Mouse (Mus musculus) midbrain, embryonic 14.5 days (tissue): ENCODE measurements around the gene 1810062G17Rik. TPM values are rescaled to one million over a fixed set of nuclear protein-coding genes. Genes with fewer than 3 reads are reported as not detected.

ENCODE experiments used
- ATAC-seq: fragments of 200-750 bp; cut with Nextera tagmentation; 2 replicates; pipeline ENCODE4 v1.8.0; 2017; ENCODE audit warnings: moderate number of reproducible peaks, moderate library complexity; ENCODE audit not compliant: low FRiP score, low TSS enrichment
- DNase-seq: peaks from one replicate; pipeline ENCODE4 v3.0.0-alpha.2; 2015
- H3K27ac ChIP-seq: fragments of 300-500 bp; sonication (generic); replicated peaks from 2 replicates; pipeline ENCODE4 v1.5.1; 2014; ENCODE audit warnings: mild to moderate bottlenecking, low read depth, low read length, moderate library complexity
- H3K27me3 ChIP-seq: fragments of 300-500 bp; sonication (generic); 2 replicates; pipeline ENCODE4 v1.6.1; 2014; ENCODE audit warnings: low read length, control low read depth, mixed read lengths; ENCODE audit not compliant: control insufficient read depth, insufficient read depth
- H3K36me3 ChIP-seq: fragments of 300-500 bp; sonication (generic); 2 replicates; pipeline ENCODE4 v1.6.1; 2014; ENCODE audit warnings: low read length, control low read depth; ENCODE audit not compliant: control insufficient read depth, insufficient read depth
- H3K4me1 ChIP-seq: fragments of 300-500 bp; sonication (generic); 2 replicates; pipeline ENCODE4 v1.6.1; 2014; ENCODE audit warnings: mild to moderate bottlenecking, antibody characterized with exemption, low read length, control low read depth; ENCODE audit not compliant: control insufficient read depth, insufficient read depth
- H3K4me2 ChIP-seq: fragments of 300-500 bp; sonication (generic); 2 replicates; pipeline ENCODE4 v1.6.1; 2014; ENCODE audit warnings: mild to moderate bottlenecking, low read length, moderate library complexity
- H3K4me3 ChIP-seq: fragments of 300-500 bp; sonication (generic); replicated peaks from 2 replicates; pipeline ENCODE4 v1.5.1; 2014; ENCODE audit warnings: low read depth, low read length
- H3K9ac ChIP-seq: fragments of 300-500 bp; sonication (generic); replicated peaks from 2 replicates; pipeline ENCODE4 v1.6.1; 2014; ENCODE audit warnings: mild to moderate bottlenecking, low read length, moderate library complexity
- H3K9me3 ChIP-seq: fragments of 300-500 bp; sonication (generic); 2 replicates; pipeline ENCODE4 v1.6.1; 2016; ENCODE audit warnings: low read length, control low read depth, mixed read lengths; ENCODE audit not compliant: control insufficient read depth
- WGBS: fragments of 180-500 bp; shearing (Covaris S2); extraction: QIAGEN DNeasy Blood & Tissue Kit; methylation state at CpG from one replicate; pipeline ENCODE4 v1.1.7; 2014; 5-methylcytosine and 5-hydroxymethylcytosine counted together
- polyA plus RNA-seq: library from polyadenylated mRNA; unstranded; fragments of >200 nt; fragmentation: Nextera tagmentation; extraction: Ambion mirVana; gene quantifications from 2 replicates; pipeline ENCODE4 v1.2.1, GENCODE M21; 2014

The 1810062G17Rik gene
- polyA plus RNA-seq, 1 experiment from 2014 or later = 0.24 TPM

DNA sequence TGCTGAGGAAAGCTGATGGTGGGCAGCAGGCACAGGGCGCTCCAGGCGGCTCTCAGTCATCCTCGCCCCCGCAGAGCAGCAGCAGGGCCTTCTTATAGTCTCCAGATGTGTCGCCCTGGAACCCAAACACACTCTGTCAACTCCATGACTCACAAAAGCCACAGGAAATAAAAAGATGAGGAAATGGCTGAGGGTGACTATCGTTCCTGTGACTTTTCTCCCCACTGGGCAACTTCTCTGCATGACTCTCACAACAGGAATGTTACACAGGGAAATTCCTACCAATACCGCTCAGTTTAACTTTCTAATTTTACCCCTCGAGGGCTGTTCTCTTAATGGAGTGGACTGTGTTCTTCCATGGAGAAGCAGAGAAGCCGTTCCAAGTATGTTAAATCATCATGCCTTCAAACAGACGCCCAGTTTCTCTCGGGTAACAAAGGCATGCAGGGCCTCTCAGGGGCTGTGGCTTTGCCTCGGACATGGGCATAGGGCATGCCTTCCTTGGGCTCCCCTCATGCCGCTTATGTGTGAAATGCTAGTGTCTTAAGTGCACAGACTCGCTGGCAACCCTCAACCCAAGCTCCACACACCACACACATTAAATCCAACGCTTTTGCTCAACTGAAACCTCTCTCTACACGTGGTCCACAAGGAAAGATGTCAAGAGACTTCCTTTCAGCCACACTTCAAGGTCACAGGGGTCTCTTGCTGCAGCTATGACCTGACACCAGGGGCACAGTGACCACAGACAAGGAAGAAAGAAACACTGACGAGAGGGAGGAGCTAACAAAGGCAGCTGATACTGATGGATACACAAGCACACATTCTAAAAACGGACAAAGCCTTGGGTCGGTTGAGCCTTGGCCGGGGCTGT, 26.2 kb upstream of the 1810062G17Rik start:
- DNase-seq (no peak), ATAC-seq (no peak)
- H3K27me3 ChIP-seq = no peaks in the 10 kb centered on the region
- no peak overlapping the region for H3K27ac ChIP-seq
- WGBS = 44% methylated on average over 20 of the region's 20 CpGs
- no peaks in the 10 kb centered on the region for H3K9me3 ChIP-seq
- H3K9ac ChIP-seq = no peak overlapping the region
- H3K4me3 ChIP-seq = no peak overlapping the region
- no peak overlapping the region for H3K4me2 ChIP-seq
- no peaks in the 10 kb centered on the region for H3K4me1 ChIP-seq
- H3K36me3 ChIP-seq = no peaks in the 10 kb centered on the region

DNA sequence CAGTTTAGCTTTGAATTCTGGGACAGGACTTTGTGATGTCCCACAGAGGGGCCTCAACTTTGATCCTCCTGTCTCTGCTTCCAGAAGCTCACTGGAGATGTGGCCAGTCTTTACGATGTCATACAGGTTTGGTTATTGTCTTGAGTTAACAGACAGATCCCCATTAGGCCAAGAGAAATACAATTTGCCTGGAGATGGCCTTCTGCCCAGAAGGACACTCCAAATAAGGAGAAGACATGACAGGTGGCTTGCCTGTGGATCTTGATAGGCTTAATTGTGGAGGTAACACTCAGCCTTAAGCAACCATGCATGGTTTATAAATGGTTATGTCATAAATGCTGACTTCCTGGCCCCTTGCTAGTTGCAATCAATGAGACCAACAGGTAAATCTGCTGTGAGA, 23.2 kb upstream of the 1810062G17Rik start:
- no peaks in the 10 kb centered on the region for H3K4me1 ChIP-seq
- H3K9me3 ChIP-seq = no peaks in the 10 kb centered on the region
- DNase-seq (no peak), ATAC-seq (no peak)
- no peak overlapping the region for H3K9ac ChIP-seq
- no peak overlapping the region for H3K27ac ChIP-seq
- H3K4me3 ChIP-seq = no peak overlapping the region
- H3K36me3 ChIP-seq = no peaks in the 10 kb centered on the region
- 88% methylated on average over 1 of the region's 1 CpGs for WGBS
- H3K4me2 ChIP-seq = no peak overlapping the region
- H3K27me3 ChIP-seq = no peaks in the 10 kb centered on the region

DNA sequence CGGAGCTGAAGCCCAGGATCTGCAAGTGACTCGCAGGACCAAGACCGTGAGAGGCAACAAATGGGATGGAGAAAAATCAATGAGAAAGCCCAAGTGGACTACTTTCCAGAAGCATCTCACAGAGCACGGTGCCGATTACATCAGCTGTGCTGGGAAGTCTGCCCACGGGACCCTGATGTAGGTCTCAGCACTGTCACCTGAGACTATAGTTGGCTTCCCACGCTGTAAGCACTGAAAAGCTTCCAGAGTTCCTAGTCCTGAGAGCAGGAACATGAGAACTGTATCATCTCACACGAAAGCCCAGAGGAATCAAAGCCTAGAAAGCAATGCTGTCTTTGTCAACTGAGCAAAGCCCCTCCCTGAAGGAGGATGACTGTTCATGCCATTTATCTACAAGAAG, 20.6 kb upstream of the 1810062G17Rik start:
- ATAC-seq = no peak
- WGBS = 94% methylated on average over 8 of the region's 8 CpGs
- Histone ChIP-seq H3K9ac (no peak overlapping the region), H3K4me3 (no peak overlapping the region), H3K36me3 (no peaks in the 10 kb centered on the region), H3K4me1 (no peaks in the 10 kb centered on the region), H3K4me2 (no peak overlapping the region), H3K27me3 (no peaks in the 10 kb centered on the region), H3K9me3 (no peaks in the 10 kb centered on the region), H3K27ac (no peak overlapping the region)
- no peak for DNase-seq

DNA sequence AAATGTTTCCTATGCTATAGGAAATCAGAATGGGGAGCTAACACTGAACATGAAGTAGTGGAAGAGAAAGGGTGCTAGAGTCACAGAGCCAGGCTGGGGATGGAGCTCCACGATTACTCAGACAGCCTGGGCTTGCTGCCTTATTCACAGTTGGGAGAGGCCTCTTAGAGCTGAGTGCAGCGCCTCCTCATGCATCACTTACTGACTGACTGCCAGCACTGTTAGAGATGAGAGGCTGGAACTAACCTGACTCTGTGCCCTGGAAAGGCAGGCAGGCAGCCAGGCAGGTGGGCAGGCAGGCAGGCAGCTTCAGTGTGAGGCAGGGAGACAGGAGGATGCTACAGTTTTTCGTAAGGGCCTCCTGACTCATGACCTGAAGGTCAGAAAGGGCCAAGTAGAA, 20.2 kb upstream of the 1810062G17Rik start:
- H3K27me3 ChIP-seq = no peaks in the 10 kb centered on the region
- H3K4me2 ChIP-seq = no peak overlapping the region
- no peak overlapping the region for H3K9ac ChIP-seq
- ATAC-seq (no peak), DNase-seq (no peak)
- 74% methylated on average over 3 of the region's 3 CpGs for WGBS
- H3K4me3 ChIP-seq = no peak overlapping the region
- H3K9me3 ChIP-seq = no peaks in the 10 kb centered on the region
- no peaks in the 10 kb centered on the region for H3K4me1 ChIP-seq
- H3K27ac ChIP-seq = no peak overlapping the region
- H3K36me3 ChIP-seq = no peaks in the 10 kb centered on the region

DNA sequence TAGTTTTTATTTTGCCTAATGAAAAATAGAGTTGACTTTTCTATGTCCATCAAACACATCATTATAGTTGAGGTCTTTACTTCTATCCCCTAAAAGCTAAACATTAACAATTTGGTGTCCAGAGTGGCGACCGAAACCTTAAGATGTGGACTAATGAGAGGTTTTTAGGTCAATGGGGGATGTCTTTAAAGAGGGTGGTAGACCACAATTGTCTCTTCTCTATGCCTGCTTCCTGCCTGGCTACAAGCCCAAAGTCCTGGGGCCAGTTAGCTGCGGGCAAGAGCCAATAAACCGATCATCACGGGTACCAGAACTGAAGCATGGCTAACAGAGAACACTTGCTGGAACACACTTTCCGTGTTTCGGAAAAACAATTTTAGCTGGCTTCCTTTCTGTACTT, 15.0 kb upstream of the 1810062G17Rik start:
- Histone ChIP-seq H3K9ac (no peak overlapping the region), H3K27me3 (no peaks in the 10 kb centered on the region), H3K36me3 (no peaks in the 10 kb centered on the region), H3K4me3 (no peak overlapping the region), H3K4me2 (no peak overlapping the region), H3K9me3 (no peaks in the 10 kb centered on the region), H3K4me1 (no peaks in the 10 kb centered on the region), H3K27ac (no peak overlapping the region)
- DNase-seq (no peak), ATAC-seq (no peak)
- 95% methylated on average over 7 of the region's 7 CpGs for WGBS

DNA sequence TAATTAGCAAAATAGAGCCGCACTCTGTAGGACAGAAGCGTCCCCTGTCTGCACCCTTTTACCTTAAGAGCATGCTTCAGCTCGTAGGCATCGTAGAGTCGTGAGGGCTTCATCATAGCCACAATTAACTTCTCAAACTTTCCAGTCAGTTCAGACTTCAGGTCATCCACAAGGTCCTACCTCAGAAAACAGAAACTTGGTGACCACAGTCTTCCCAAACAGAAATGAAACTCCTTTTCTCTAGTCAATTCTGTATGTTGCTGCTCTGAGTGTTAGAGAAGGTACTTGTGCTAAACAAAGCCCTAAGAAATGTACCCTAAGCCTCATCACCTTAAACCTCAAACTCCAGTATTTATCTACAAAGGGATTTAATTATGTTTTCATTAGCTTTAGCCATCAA, 13.9 kb upstream of the 1810062G17Rik start:
- no peaks in the 10 kb centered on the region for H3K27me3 ChIP-seq
- H3K36me3 ChIP-seq = no peaks in the 10 kb centered on the region
- ATAC-seq (no peak), DNase-seq (no peak)
- H3K9me3 ChIP-seq = no peaks in the 10 kb centered on the region
- no peak overlapping the region for H3K4me2 ChIP-seq
- 90% methylated on average over 5 of the region's 5 CpGs for WGBS
- no peaks in the 10 kb centered on the region for H3K4me1 ChIP-seq
- no peak overlapping the region for H3K4me3 ChIP-seq
- no peak overlapping the region for H3K9ac ChIP-seq
- H3K27ac ChIP-seq = no peak overlapping the region

DNA sequence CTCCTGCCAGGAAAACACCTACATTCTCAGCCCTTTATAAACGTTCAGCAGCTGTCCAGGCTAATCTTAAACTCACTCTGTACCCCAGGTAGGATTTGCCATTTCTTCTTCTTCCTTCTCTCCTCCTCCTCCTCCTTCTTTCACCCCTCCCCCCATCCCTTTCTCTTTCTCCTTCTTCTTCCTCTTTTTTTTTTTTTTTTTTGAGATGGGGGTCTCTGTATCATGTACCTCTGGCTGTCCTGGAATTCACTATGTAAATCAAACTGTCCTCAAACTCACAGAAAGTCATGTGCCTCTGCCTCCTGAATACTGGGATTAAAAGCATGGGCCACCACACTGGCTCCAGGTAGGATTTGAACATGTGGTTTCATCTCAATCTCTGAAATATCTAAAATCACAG, 13.4 kb upstream of the 1810062G17Rik start:
- no peaks in the 10 kb centered on the region for H3K9me3 ChIP-seq

DNA sequence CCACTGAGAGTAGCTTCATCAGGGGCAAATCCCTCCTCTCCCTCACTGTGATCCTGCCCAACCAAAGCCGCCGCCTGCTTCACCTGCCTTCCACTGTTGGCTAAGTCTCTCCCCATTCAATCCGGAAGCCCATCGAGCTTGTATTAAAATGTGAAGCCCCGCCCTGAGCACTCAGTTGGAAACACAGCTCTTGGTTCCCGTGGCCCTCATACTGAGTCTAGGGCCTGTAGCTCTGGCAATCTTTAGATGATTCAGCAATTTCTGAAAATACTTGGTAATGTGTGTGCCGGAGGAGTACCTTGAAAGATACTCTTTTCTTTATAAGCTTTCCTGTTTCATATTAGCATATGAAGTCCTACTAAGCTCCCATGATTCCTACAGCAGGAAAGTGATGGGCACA, 10.2 kb upstream of the 1810062G17Rik start:
- H3K27me3 ChIP-seq = no peaks in the 10 kb centered on the region
- H3K9me3 ChIP-seq = no peaks in the 10 kb centered on the region
- H3K4me2 ChIP-seq = no peak overlapping the region
- no peak for ATAC-seq
- H3K9ac ChIP-seq = no peak overlapping the region
- H3K27ac ChIP-seq = no peak overlapping the region
- no peaks in the 10 kb centered on the region for H3K4me1 ChIP-seq
- DNase-seq = no peak
- no peaks in the 10 kb centered on the region for H3K36me3 ChIP-seq
- WGBS = 53% methylated on average over 7 of the region's 7 CpGs
- H3K4me3 ChIP-seq = no peak overlapping the region

More for the DNA sequence above, 13.4 kb upstream of the 1810062G17Rik start:
- H3K27ac ChIP-seq = no peak overlapping the region
- no peak overlapping the region for H3K9ac ChIP-seq
- no peaks in the 10 kb centered on the region for H3K27me3 ChIP-seq
- H3K4me2 ChIP-seq = no peak overlapping the region
- H3K4me1 ChIP-seq = no peaks in the 10 kb centered on the region
- H3K36me3 ChIP-seq = no peaks in the 10 kb centered on the region
- ATAC-seq (no peak), DNase-seq (no peak)
- H3K4me3 ChIP-seq = no peak overlapping the region
- whole genome bisulfite sequencing = 52% methylated on average over 1 of the region's 1 CpGs

DNA sequence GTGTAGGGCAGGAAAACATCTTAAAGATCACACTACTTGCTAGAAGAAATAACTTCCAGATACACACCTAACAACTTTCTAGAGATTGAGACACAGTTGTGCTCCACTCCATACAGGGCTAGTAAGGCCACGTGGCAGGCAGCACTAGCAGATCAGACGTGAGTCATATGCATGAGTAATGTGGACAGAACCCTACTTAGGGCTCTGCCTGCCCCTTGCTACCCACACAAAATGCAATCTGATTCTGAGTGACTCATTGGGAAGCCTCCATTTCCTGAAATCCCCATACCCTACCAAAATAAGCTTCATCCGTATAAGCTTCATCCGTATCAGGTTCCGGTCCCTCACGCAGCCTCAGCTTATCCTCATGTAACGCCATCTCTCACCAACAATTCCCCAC, 8.1 kb upstream of the 1810062G17Rik start:
- H3K4me2 ChIP-seq = no peak overlapping the region
- H3K36me3 ChIP-seq = no peaks in the 10 kb centered on the region
- DNase-seq = no peak
- no peak overlapping the region for H3K27ac ChIP-seq
- no peaks in the 10 kb centered on the region for H3K9me3 ChIP-seq
- no peak overlapping the region for H3K9ac ChIP-seq
- no peak for ATAC-seq
- H3K27me3 ChIP-seq = no peaks in the 10 kb centered on the region
- no peaks in the 10 kb centered on the region for H3K4me1 ChIP-seq
- WGBS = 91% methylated on average over 7 of the region's 7 CpGs
- no peak overlapping the region for H3K4me3 ChIP-seq
